Mouse (Mus musculus) Patski (cell line): ENCODE measurements at regions not wholly inside any gene's neighbourhood (a gene's known extent, or its start where the extent isn't known, plus 50 kb on each side); places are given as distances from the start of the nearest gene placed in this dataset.

ENCODE experiments used
- ATAC-seq: fragments of 100-300 bp; one replicate; pipeline ENCODE4 v1.8.0; 2021
- CTCF ChIA-PET: fragments of 350-600 bp; sonication (Branson Sonifier 250); formaldehyde crosslinking; loops from one replicate; lab custom pipeline; 2022; ENCODE audit warnings: inconsistent platforms; lab: Charles Lee
- POLR2A ChIA-PET: fragments of 350-600 bp; sonication (Branson Sonifier 250); formaldehyde crosslinking; loops from one replicate; lab custom pipeline; 2022; ENCODE audit warnings: antibody characterized with exemption, inconsistent platforms; lab: Charles Lee
- DNase-seq: peaks from one replicate; pipeline ENCODE4 v3.0.0-alpha.2; 2011; ENCODE audit warnings: low read depth, low spot score
- H3K27me3 ChIP-seq: fragments of 371-371 bp; one replicate; pipeline ENCODE4 v1.5.1; 2021
- CTCF ChIP-seq: fragments of 100-300 bp; IDR thresholded peaks from one replicate; pipeline ENCODE4 v1.5.1; 2021
- in situ Hi-C: fragments of 300-500 bp; cut with MboI; formaldehyde crosslinking; loops from 3 replicates; pipeline ENCODE4 v1.11.1; 2018; ENCODE audit warnings: low pct_unique_long_range_greater_than_20kb, mixed read lengths

DNA sequence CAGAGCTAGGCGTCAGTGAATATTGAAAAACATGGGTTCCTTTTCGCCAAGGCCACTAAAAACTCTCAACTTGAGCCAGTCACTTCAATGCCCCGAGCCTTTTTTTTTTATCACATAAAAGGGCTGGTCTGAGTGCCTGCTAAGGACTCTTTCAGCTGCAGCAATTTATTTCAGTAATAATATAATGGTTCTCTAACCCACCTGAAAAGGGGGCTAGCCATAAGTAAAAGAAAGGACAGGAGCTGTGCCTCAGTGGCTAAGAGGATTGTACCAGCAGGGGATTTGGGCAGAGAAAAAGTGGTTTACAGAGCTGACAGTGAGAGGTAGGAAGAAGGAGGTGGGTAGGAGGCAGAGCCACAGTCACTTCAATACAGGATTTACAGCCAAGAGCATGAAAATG lies 409.0 kb downstream of the Rapgef2 start:
- no peak for ATAC-seq
- H3K27me3 ChIP-seq: peaks cover 34% of the 10 kb centered on the region
- DNase-seq: no peak
- ChIA-PET POLR2A (interaction anchor here (1.1 kb wide), 1 partner anchor 12 kb away, joined by 3 read pairs; no protein-coding TSS in a partner anchor), CTCF (no interaction called here)
- in situ Hi-C loops: no loop called here
- TF ChIP-seq CTCF: no peak

DNA sequence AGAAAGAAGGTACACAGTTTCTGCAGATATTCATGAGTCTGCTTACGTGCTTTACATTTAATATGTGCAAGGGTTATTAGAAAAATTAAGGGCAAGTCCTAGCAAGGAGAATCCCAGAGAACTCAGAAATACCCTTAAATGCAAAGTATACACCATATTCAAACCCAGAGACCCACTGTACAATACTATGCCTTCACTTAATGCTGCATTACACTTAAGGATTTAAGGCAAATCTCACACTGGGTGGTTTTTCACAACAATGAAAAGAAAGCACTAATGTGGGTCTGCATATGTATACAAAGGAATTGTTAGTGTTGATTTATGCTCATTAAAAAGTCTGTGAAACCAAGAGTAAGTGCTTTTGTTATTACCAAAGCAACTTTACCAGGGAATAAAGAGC lies 419.4 kb downstream of the Rapgef2 start:
- no peak for TF ChIP-seq CTCF
- POLR2A ChIA-PET: no interaction called here
- in situ Hi-C loops: no loop called here
- no peak for ATAC-seq
- no peak for DNase-seq
- H3K27me3 ChIP-seq: peaks cover 71% of the 10 kb centered on the region
- CTCF ChIA-PET: no interaction called here

DNA sequence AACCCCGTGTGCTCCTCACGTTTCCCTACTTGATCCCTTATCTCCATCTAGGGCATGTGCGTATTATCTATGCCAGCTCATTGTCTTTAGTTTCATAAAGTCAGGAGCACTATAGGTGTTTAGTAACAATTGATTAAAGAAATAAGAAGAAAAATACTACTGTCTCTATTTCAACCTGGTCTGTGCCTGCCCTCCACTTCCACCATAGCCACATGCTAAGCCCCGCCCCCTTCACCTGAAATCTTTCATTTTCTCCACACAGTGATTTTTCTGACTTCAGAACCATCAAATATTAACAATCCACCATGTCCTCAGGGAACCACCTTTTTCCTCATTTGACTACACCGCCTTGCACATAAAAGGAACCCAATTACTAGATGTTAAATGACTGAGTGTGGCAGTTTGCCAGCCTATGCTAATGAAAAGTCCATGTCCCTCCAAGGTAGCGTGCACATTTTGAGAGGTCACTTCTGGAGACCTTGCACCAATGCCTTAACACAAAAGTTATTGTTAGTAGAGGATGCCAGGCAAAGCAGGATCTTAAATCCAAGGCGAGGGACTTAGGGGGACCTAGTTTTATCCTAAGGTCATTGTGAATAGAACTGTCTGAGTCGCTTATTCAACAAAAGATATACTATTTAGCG lies 420.1 kb downstream of the Rapgef2 start:
- CTCF ChIA-PET: interaction anchor here (0.7 kb wide), 1 partner anchor 34 kb away, joined by 3 read pairs; no protein-coding TSS in a partner anchor
- DNase-seq (no peak), ATAC-seq (no peak)
- peaks cover 70% of the 10 kb centered on the region for H3K27me3 ChIP-seq
- in situ Hi-C loops: no loop called here
- POLR2A ChIA-PET: no interaction called here
- TF ChIP-seq CTCF: no peak

DNA sequence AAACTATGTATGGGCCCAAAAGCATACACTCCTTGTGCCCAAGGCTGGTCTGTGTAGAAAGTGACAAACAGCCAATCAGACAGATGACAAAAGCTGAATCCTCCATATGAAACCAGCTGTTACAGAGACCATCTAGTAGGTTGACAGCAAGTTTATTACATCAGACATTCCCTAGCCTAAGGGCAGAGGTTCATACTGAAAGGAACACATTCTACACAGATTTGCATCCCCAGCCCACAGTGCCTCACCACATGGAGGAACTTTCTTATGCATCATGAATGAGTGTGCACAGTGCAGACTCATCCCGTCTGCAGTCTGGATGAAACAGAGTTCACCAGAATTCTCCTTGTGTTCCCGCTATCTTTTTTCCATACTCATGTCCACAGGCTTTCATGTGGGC lies 423.3 kb downstream of the Rapgef2 start:
- in situ Hi-C loops: no loop called here
- peaks cover 51% of the 10 kb centered on the region for H3K27me3 ChIP-seq
- ATAC-seq: no peak
- CTCF ChIA-PET: no interaction called here
- no peak for TF ChIP-seq CTCF
- POLR2A ChIA-PET: no interaction called here
- DNase-seq: no peak

DNA sequence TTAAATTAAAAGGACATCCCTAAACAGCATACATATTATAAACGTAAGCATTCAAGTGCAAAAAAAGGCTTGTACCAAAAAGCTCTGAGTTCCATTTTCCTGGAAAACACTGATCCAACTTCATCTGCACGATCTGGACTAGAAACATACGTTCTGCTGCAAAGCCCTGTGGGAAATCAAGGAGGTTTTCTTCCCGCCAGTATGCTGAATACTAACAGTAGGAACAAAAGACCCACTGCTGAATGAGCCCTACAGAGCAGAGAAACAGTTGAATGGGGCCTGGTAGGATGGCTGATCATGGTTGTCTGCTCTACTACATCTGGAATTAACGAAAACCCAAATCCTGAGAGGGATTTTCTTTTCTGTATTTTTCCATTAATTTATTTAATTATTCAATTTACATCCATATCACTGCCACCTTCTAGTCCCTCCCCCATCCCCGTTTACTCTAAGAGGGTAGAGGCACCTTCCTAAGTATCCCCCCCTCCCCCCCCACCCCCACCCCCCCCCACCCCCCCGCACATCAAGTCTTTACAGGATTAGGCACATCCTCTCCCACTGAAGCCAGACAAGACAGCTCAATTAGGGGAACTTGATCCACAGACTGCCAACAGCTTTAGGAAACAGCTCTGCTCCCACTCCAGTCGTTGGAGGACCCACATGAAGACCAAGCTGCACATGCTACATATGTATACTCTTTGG lies 439.5 kb downstream of the Rapgef2 start:
- no peak for ATAC-seq
- POLR2A ChIA-PET: no interaction called here
- CTCF ChIA-PET: interaction anchor here (1.2 kb wide), 1 partner anchor 14 kb away, joined by 4 read pairs; no protein-coding TSS in a partner anchor
- in situ Hi-C loops: no loop called here
- no peak for TF ChIP-seq CTCF
- peaks cover 24% of the 10 kb centered on the region for H3K27me3 ChIP-seq
- DNase-seq: no peak

DNA sequence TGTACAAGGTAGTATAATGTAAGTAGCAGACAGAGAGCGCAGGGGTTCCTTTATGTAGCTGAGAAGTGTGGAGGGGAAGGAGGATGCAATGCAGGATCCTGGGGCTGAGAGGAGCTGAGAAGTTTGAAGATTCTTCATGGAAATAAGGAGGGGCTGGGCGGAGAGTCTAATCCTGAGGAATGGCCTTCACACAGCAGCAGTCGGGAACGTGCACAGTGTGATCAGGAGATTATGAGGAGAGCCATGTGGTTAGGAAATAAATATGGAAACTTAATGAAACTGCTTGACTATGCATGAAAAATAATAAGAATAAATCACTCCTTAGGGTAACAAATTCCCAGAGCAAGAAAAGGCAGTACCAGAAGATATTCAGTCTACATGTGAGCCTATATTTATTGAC lies 445.1 kb downstream of the Rapgef2 start:
- H3K27me3 ChIP-seq: peaks cover 26% of the 10 kb centered on the region
- no peak for DNase-seq
- ChIA-PET CTCF (interaction anchor here (1.2 kb wide), 1 partner anchor 9 kb away, joined by 5 read pairs; no protein-coding TSS in a partner anchor), POLR2A (interaction anchor here (0.9 kb wide), 1 partner anchor 9 kb away, joined by 5 read pairs; no protein-coding TSS in a partner anchor)
- in situ Hi-C loops: no loop called here
- no peak for ATAC-seq
- no peak for TF ChIP-seq CTCF

DNA sequence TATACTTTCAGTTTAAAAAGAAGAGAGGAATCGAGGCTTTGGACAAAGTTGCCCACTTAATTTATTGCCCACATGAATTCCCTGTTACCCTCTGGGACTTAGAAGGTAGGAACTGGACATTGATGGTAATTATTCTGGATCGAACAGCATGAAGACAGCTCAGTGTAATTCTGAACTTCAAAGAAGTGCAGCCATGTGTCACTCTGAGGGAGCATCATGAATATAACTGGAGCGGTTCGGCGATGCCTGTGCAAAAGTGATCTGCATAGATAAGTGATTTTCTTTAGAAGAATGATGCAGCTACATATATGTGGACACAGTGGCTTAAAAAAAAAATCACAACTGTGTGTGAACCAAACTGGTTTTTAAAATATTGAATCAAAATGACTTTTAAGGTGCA lies 449.5 kb downstream of the Rapgef2 start:
- in situ Hi-C loops: no loop called here
- ATAC-seq (no peak), DNase-seq (no peak)
- TF ChIP-seq CTCF: no peak
- CTCF ChIA-PET: interaction anchor here (1.1 kb wide), 1 partner anchor 9 kb away, joined by 4 read pairs; no protein-coding TSS in a partner anchor
- peaks cover 12% of the 10 kb centered on the region for H3K27me3 ChIP-seq
- POLR2A ChIA-PET: no interaction called here

DNA sequence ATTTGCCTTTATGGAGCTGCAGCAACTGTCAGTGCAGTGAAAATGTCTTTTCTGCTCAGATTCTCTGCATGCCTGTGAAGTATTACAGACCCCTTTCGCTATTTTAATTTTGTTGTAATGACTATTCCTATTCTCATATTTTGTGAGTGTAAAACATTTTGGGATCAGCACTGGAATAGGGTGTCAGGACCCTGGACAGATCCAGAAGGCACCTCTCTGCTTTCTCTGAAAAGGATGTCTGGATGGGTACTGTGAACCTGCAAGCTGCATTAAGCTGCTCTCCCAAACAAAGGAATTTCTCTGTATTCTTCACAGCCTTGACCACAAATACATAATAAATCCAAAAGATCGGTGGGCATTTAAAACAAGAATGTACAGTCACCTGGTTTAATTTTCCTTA lies 460.8 kb downstream of the Rapgef2 start:
- POLR2A ChIA-PET: interaction anchor here (0.7 kb wide), 1 partner anchor 79 kb away, joined by 3 read pairs; no protein-coding TSS in a partner anchor
- TF ChIP-seq CTCF: no peak
- no peak for DNase-seq
- peaks cover 15% of the 10 kb centered on the region for H3K27me3 ChIP-seq
- ATAC-seq: peak; percentile 65
- in situ Hi-C loops: no loop called here
- CTCF ChIA-PET: no interaction called here

DNA sequence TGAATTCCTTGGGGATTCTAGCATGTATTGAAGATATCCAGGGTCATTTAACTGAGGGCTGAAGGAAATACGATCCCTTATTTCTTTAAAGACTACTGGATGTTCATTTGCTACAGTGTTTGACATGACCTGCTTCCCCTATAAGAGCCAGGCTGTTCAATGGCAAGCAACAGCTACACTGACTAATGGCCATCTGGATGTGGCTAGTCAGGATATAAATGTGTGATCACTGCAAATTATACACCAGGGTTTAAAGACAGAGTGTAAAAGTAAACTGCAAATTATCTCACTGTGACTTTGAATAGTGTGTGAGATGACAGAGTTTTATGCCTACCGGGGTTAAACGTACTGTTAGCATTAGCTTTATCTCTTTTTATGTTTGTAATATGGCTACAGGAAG lies 473.9 kb downstream of the Rapgef2 start:
- no peak for TF ChIP-seq CTCF
- POLR2A ChIA-PET: no interaction called here
- in situ Hi-C loops: no loop called here
- CTCF ChIA-PET: no interaction called here
- H3K27me3 ChIP-seq: no peaks in the 10 kb centered on the region
- ATAC-seq (no peak), DNase-seq (no peak)

DNA sequence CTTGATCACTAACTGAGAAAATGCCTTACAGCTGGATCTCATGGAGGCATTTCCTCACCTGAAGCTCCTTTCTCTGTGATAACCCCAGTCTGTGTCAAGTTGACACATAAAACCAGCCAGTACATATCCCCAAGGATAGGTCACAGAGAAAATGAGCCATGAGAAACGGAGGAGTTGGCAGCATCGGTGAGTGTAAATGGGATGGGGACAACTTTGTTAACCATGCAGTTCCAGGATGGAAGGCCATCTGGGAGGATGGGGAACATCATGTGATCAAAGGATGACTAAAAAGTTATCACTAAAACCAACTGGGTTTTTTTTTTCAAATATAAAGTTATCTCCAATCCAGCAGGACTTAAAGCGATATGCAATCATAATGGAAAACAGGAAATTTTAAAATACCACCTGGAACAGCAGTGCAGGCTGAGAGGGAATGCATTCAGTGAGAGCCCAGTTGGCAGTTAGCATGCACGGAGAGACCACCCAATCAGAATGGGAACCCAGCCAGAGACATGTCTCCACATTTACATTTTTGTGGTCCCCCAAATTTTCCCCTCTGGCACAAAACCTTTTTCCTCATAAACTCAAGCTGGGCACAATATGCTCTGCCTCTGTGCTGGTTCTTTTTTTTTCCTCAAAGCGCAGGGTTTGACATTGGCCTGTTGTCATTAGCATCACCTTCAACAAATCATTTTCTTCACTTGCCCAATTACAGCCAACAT lies 475.7 kb downstream of the Rapgef2 start:
- in situ Hi-C loops: no loop called here
- CTCF ChIA-PET: no interaction called here
- POLR2A ChIA-PET: no interaction called here
- ATAC-seq (no peak), DNase-seq (no peak)
- TF ChIP-seq CTCF: no peak
- peaks cover 4% of the 10 kb centered on the region for H3K27me3 ChIP-seq

DNA sequence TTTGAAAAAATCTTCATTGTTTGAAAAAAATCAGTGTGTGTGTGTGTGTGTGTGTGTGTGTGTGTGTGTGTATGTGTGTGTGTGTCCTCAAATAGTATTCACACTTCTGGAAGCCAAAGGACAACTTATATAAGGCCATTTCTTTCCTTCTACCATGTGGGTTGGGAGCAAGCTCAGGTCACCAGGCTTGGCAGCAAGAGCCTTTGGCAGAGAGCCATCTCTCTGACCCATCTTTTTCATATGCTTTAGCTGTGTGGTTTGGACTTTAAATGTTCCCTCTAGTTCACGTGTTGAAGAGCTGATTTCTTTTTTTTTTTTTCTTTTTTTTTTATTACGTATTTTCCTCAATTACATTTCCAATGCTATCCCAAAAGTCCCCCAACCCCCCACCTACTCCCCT lies 483.1 kb downstream of the Rapgef2 start:
- no peak for DNase-seq
- POLR2A ChIA-PET: no interaction called here

More for the DNA sequence above, 483.1 kb downstream of the Rapgef2 start:
- CTCF ChIA-PET: interaction anchor here (1.6 kb wide), 1 partner anchor 10 kb away, joined by 3 read pairs; no protein-coding TSS in a partner anchor
- in situ Hi-C loops: no loop called here
- ATAC-seq: no peak
- TF ChIP-seq CTCF: no peak
- peaks cover 28% of the 10 kb centered on the region for H3K27me3 ChIP-seq
